ENCODE assay signal across 14 mouse cellular contexts in genomic region chr16:45371076-45371475, GRCm38 (mm10). TPM values are rescaled to one million over a fixed set of nuclear protein-coding genes. Genes with fewer than 3 reads are reported as not detected.
"Had no signal": no experiment of that assay in that cellular context is flagged by ENCODE, and none has a peak within 500 bp of the region (broad histone marks: within the 10 kb centered on the region; RNA-seq: fewer than 3 reads in every experiment).

No protein-coding gene starts in this region.

- DNase-seq: kidney, postnatal 14 days; lung, postnatal 10 days; retina, postnatal 1 day; right cerebral cortex, postnatal 4 days; spleen, adult 18-20 months; thymus, adult 2 months; thymus, postnatal 25 days had no signal

- ATAC-seq: liver, embryonic 12.5 days; midbrain, embryonic 16.5 days had no signal

- H3K27ac ChIP-seq: kidney, embryonic 15.5 days; limb, embryonic 10.5 days; liver, embryonic 12.5 days; midbrain, embryonic 12.5 days; neural tube, embryonic 13.5 days had no signal

- H3K9me3 ChIP-seq: kidney, embryonic 15.5 days; limb, embryonic 10.5 days; liver, embryonic 12.5 days; midbrain, embryonic 12.5 days; neural tube, embryonic 13.5 days had no signal

- H3K4me3 ChIP-seq: kidney, embryonic 15.5 days; limb, embryonic 10.5 days; liver, embryonic 12.5 days; midbrain, embryonic 12.5 days; neural tube, embryonic 13.5 days had no signal

- H3K4me1 ChIP-seq: limb, embryonic 10.5 days; liver, embryonic 12.5 days; midbrain, embryonic 12.5 days; neural tube, embryonic 13.5 days had no signal

- H3K27me3 ChIP-seq: kidney, embryonic 15.5 days; liver, embryonic 12.5 days; midbrain, embryonic 12.5 days; neural tube, embryonic 13.5 days had no signal

- H3K9ac ChIP-seq: kidney, embryonic 15.5 days; liver, embryonic 12.5 days; midbrain, embryonic 12.5 days; neural tube, embryonic 13.5 days had no signal

- H3K36me3 ChIP-seq: kidney, embryonic 15.5 days; limb, embryonic 10.5 days; liver, embryonic 12.5 days; midbrain, embryonic 12.5 days; neural tube, embryonic 13.5 days had no signal

- H3K4me2 ChIP-seq: kidney, embryonic 15.5 days; liver, embryonic 12.5 days; midbrain, embryonic 12.5 days; neural tube, embryonic 13.5 days had no signal

RNA-seq across cellular contexts. Expression of gene Cd200, which starts 37.8 kb away (rescaled TPM):
- total RNA-seq: megakaryocyte-erythroid progenitor cell, adult 5-6 weeks had no signal
